Mouse (Mus musculus) adrenal gland, adult 18-20 months (tissue): ENCODE measurements around the gene Mcrip2. TPM values are rescaled to one million over a fixed set of nuclear protein-coding genes. Genes with fewer than 3 reads are reported as not detected.

Source experiments
- DNase-seq, 2 experiments: peaks; one replicate each; pipeline ENCODE4 v3.0.0; 2021 to 2022; ENCODE audit warnings: low spot score in 2 of 2
- long read RNA-seq, 2 experiments: library from polyadenylated mRNA; stranded (forward); transcript quantifications; one replicate each; pipeline ENCODE4 v2.0.0; 2021
- total RNA-seq, 2 experiments: library from RNA; stranded (reverse); gene quantifications; 1 replicate in 1 of 2; 2 replicates in 1 of 2; pipeline ENCODE4 v1.2.3; 2021

The Mcrip2 gene
- 100 to 1,000 TPM; 302 to 373 TPM for total RNA-seq
- long read RNA-seq, experiment 1, transcript Mcrip2-201 (5 exons, 842 nt) = major isoform, 45 of 93 reads
- long read RNA-seq, experiment 1, transcript Mcrip2-206 (6 exons, 945 nt) = minor isoform, 6 of 93 reads
- long read RNA-seq, experiment 1, partial matches to known transcripts = 24 of 93 reads
- long read RNA-seq, experiment 1, other reads (novel, unspliced or antisense) = 15 of 93 reads
- long read RNA-seq, experiment 2, transcript Mcrip2-201 (5 exons, 842 nt) = major isoform, 173 of 256 reads
- long read RNA-seq, experiment 2, transcript Mcrip2-206 (6 exons, 945 nt) = minor isoform, 6 of 256 reads
- long read RNA-seq, experiment 2, partial matches to known transcripts = 46 of 256 reads
- long read RNA-seq, experiment 2, other reads (novel, unspliced or antisense) = 24 of 256 reads

DNA sequence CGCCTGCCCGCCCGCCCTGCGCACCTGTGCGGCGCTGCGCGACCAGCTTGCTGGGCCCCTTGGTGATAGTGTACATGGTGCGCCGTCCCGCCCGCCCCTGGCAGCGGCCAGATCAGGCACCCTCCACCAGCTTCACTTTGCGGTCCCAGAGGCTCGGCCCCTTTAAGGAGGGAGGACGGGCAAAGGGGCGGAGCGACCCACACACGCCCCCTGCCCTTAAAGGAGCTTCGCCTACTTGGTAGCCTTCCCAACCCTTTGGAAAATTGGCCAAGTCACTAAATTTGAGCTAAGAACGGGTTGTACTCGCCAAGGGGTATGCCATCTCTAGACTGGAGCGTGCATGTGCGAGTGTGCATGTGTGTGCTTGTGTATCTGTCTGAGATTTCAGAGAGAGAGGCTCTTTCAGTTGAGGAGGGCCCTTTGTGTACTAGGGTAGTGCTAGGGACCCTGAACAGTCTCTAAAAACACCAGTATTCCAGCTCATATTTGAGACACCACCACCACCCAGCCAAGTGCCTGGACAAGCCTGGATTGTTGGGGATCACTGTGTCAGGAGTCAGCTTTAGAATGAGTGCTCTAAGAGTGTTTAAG is at the start of gene Mcrip2:
Gene Mcrip2 (minus strand): TSS at position 164 of the 591 bp plus-strand sequence.
- DNase-seq = peak; percentile 85

DNA sequence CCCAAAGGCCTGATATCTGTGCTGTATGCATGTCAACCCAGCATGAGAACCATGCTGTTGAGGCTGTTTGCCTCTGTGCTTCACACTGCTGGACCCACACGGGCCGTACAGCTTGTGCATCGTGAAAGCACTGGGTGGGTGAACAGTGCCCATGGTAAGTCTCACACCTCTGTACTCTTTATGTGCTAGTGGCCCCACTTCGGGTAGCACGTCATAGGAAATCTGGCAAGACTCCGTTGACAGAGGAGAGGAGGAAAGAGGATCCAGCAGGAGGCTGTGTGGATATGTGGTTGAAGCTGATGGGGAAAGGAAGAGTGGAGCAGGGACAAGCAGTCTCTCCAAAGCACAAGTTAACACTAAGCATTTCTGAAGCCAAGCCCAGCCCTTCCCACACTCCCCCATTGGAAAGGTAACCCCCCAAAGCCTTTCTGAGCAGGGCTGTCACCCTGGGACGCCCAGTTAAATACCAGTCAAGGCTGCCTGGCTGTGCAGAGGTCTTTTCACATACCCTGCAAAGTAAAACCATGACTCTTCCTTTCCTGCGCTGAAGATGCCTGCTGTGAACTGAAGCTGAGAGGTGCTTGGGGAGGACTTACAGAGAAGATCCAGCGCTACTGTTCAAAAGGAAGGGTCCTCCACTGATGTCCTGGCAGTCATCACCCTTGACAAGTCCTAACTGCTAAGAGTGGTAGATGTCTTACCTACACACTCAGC is 49.6 kb upstream of the Mcrip2 start:
- DNase-seq = no peak

DNA sequence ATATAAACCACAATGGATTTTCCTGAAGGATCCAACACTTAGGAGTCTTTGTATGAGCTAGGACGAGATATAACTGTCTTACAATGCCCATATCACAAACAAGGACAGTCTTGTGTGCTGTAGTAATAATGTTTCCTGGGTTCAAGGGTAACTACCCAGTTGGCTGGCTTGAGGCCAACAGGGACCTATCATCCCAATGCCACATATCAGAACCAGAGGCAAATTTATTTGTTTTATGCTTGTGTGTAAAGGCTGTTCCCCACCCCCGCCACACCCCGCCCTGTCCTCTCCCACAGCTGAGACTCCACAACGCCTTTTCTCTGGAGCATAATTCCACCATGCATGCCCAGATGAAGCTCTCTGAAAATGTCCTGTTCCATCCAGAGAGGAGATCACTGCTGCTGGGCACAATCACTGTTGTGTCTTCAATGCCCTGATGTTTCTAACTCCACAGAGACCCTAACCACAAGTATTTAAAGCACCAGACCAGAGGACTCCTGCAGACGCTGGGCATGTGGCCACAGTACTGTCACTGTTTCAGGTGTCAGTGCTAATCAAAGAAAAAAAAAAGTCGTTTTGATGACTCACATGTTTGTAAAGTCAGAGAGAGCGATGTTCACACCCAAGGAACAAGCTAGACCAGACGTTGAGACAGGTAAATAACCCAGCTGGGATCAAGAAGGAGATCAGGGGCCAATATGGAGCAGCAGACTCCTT is 48.5 kb upstream of the Mcrip2 start:
- peak in 1 of 2 experiments; percentile 65 for DNase-seq

DNA sequence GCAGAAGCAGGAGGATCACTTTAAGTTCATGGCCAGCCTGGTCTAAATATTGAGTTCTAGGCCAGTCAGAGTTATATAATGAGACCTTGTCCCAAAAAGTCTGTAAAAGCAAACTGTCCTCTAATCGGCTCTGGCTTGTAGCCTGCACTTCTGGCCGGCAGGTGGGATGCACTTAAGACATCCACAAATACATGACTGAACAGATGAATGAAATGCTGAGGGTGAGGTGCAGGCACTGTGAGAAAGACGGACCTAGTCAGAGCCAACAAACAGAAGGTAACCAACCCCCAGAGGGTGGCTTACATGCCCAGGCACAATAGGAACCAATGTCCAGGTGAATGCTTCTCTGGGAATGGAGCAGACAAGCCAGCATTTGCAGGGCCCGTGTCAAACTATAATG is 45.7 kb upstream of the Mcrip2 start:
- DNase-seq = no peak

DNA sequence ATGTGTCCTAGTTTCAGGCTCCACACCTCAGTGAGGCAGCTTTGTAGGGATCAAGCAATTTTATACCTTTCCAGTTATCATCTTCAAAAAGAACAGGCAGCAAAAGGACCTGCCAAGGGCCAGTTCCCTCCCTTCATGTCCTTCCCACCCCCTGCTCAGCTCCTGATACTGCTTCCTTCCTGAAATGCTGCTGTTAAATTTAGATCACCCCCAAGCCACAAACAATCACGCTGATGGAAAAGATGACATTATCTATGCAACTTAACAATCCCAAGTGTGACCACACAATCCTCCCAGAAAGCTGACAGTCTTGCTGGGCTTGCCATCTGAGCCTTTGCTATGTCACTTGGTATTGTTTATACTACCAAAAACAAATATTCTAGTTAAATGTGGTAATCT is 45.3 kb upstream of the Mcrip2 start:
- no peak for DNase-seq

DNA sequence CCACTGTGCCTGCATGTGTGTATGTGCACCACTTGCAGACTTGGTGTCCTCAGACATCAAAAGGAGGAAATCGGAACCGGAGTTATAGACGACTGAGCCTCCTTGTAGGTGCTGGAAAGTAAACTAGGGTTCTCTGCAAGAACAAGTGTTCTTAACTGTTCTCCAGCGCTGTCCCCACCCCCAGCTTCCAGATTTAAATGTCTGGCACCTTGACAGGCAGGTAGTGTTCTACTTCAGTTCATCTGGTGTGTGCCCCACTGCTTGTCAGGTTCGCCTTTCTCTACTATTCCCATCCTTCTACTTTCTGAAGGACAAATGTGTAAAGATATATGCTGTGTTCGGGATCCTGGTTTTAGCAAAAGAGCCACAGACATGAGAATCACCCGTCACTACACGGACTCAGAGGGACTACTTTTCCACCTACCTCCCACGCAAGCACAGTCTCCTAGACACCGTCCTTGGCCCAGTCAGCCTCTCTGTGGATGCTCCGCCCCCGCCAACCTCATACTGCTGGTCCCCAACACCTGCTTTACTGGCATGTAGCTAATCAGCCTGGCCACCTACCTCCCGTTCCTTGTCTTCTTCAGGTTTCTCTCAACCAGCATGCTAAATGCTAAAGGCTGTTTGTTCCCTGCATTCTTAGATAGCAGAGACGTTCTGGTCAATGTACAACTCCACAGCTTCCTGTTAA is 44.8 kb upstream of the Mcrip2 start:
- peak; percentile 46 to 52 for DNase-seq

DNA sequence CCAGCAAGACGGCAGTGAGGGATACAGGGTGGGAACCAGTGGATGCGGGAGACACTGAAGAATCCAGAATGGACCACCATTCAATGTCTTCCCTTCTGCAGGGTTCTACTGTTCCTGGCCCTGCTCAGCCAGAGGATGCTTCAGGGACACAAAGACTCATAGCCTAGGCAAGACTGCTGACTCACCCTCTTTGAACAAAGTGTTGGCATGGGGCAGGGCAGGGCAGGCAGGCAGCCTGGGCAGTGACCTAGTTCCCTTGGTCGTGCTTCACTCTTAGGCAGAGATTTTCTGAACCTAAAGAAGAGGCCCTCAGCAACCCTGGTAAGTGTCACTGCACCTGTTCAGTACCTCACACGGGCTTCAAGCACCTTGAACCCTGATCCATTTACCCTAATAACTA is 43.3 kb upstream of the Mcrip2 start:
- peak in 1 of 2 experiments; percentile 42 for DNase-seq

DNA sequence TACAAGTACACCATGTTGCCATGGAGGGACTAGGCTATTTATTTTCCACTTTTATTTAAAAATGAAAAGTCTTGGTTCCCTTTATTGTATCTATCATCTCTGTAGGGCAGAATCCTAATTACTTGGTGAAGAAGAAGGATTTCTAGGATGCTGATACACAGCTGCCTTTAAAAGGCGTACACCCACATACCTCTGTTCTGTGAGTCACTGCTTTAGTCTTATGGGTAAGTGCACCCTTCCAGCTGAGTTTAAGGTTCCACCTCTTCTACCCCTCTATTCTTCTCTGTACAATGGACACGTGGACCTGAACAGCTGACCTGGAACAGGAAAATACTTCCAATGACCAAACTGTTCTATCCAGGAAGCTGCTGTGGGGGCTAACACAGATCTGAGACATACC is 39.1 kb upstream of the Mcrip2 start:
- no peak for DNase-seq

DNA sequence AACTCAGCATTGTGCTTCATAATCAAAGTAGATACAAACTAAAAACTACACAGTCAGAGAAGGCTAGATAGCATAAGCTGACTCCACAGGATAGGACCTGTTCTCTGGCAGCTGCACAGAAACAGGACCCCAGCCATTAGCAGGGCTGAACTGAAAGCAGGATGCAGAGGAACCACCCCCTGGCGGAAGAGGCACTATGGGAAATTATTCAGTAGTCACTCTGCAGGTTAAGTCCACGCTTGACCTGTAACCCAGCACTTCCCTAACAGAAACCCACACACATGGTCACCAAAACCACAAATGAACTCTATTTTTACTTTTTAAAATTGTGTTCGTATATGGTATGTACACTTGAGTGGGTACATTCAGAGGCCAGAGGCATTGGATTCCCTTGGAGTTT is 34.5 kb upstream of the Mcrip2 start:
- DNase-seq = no peak

DNA sequence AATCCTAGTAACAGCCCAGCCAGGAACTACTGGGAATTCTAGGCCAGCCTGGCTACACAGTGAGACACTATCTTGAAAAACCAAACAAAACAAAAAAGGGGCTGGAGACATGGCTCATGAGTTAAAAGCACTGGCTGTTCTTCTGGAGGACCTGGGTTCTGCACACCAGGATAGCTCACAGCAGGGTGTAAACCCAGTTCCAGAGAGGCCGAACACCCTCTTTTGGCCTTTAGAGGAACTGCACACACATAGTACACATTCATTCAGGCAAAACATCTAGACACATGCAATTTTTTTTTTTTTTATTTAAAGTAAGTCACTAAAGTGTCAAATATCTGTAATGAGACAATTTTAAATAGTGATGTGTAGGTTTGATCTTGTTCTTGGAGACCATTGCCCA is 31.6 kb upstream of the Mcrip2 start:
- no peak for DNase-seq

DNA sequence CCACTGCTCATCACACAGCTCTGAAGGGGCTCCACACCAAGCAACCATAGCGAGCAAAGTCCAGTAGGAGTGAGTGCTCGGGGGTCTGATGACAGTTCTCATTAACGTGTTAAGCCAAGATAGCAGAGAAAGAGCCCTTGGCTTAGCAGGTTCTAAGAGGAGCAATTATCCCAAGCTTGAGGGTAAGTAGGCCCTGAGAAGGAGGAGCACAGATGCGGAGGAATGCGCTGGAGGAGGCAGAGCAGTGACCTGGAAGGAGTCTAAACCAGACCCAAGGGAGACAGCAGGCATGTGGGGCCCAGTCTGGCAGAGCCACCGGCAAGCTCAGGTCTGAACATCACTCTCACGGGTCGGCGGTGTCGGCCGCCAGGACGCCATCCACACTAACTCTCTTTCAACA is 27.3 kb upstream of the Mcrip2 start:
- no peak for DNase-seq

DNA sequence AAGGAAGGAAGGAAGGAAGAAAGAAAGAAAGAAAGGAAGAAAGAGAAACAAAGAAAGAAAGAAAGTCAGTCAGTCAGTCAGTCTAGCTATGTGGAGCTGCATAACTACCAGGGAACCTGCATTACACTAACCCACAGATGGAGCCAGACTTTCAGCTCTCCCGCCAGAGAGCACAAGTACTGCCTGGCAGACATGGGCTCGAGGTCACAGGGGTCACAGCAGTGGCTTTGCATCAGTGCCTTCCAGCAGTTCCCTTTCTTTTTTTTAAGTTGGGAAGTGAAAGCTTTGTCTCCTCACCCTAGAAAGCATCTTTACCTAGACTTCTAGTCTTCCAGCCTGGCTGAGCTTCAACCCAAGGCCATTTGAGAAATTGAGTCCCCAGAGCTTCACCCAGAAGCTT is 26.9 kb upstream of the Mcrip2 start:
- no peak for DNase-seq

DNA sequence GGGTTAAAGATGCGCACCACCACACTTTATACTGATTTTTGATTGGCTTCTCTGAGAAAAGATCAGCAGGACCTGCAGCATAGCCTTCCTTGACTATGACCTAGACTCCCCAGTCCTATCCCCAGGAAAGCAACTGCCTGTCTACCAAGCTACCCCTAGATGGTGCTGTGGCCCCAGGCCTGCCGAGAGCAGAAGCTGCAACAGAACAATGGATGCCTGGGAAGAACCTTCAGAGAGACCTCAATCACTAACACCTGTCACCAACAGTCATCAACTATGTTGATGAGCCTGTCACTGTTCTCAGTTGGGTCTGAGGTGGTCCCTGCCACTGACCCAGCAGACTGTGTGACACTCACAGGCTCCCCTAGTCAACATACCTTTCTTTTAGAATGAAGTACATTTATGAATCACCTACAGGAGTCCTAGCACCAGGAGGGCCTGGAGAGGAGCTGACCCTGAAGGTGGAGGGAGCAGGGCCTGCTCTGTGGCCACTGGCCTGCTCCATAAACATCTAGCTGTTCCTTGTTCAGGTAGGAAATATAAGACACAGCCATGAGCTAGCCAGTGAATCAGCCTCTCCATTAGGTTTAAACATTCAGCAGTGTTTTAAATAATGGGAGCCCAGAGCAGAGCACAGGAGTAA is 25.5 kb upstream of the Mcrip2 start:
- peak; percentile 65 to 70 for DNase-seq

DNA sequence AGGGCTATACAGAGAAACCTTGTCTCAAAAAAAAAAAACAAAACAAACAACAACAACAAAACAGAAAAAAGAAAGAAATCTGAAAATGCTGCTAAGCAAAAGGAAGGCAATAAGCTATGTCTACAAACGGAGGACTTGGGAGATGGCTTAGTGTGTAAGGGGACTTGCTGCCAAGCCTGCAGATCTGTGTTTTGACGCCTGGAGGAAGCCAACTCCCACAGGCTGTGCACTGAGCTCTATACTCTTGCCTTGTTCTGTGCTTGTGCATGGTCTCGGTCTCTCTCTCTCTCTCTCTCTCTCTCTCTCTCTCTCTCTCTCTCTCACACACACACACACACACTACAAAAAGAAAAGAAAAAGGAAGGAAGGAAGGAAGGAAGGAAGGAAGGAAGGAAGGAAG is 20.3 kb upstream of the Mcrip2 start:
- DNase-seq = no peak

DNA sequence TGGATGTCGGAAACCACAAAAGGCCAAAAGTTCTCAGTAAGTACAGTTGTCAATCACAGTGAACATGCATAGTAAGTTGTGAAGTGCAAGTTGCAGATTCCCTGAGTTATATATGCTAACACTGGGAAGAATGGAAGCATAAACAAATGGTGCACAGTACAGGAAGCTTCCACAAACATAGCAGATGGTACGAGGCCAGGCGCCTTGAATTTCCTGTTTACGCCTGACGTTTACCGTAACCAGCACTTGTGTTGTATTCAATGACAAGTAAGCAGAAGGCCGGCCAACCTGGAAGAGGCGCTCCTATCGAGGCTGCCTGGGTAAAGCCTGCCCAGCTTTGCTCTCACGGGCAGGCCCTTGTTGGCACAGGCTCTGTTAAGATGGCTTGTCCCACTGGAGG is 18.9 kb upstream of the Mcrip2 start:
- DNase-seq = no peak

DNA sequence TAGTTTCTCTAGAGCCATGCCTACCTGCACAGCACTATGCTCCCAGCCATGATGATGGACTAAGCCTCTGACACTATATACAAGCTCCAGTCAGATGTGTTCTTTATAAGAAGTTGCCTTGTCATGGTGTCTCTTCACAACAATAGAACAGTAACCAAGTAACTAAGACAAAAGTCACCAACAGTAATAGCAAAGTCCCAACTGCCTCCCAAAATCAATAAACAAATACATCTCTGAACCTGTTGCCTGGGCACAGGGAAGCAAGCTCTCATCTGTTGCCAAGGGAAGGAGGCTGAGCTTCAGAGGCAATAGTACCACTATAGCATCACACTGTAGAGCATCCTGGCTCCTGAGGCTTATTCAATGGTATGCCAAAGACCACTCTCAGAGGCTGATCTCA is 18.2 kb upstream of the Mcrip2 start:
- DNase-seq = no peak

DNA sequence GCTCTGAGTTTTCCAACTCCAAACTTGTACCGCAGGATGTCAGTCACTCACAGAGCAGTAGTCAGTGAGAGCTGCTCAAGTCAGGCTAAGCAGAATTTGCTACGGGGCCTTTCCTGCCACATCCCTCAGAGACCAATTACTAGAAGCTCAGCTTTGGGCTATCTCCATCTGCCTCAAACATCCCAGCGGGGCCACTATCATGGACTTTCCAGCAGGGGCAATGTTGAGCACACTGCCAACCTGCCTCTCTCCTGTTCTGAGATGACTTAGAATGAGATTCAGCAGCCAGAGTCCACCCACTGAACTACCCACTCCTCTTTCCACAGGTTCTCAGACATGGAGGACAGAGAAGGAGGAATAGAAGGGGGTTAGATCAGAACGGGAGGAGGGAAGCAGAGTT is 17.1 kb upstream of the Mcrip2 start:
- DNase-seq = no peak

DNA sequence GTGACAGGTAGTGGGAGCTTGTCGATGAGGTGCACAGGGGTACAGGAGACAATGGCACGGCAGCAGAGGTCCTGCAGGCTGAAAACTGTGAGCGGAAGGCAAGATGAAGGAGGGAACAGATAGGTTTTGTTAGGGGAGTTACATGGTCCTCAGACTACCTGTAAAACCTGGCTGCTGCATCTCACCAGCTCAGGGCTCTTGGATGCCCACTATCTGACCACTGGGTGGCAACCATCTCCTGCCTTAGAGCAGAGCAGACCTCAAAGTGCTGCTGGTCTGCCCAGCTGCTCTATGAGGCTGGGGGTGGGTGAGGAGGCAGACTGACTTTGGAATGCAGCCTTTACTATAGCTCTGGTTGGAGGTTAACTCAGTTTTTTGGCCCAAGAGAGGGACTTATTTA is 15.3 kb upstream of the Mcrip2 start:
- no peak for DNase-seq

DNA sequence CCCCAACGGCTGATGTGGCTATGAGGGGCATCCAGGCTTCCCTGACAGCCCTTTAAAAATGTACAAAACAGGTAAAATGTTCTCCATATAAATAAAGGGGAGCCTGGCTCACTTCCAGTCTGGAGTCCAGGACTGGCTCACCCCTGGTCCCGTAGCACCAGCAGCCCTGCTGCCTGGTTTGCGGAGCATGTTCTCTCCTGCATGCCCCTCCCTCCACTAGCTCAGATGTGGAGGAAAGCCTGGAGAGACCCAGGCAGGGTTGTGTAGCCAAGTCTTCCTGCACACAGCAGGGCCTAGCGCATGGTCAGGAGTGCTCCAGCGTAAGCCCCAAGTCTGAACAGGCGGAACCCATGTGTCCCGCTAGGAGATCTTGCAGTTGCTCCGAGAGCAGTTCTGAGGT is 14.7 kb upstream of the Mcrip2 start:
- DNase-seq = no peak

DNA sequence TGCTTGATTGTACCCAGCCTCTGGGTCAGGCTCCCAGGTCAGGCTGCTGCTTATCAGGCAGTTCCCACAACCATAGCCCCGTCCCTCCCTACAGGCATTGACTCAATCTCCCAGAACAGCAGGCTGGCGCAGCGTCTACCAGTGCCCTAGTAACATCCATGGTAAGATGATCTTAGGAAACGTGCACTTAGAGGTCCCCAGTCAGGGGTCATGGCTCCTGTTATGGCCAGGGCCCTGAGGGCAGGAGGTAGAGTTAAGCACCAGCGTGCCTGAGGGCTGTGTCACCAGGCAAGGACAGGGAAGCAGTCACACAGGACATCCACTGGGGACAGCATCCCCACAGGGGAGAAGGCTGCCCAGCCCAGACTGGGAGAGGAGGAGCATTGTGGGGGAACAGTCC is 13.7 kb upstream of the Mcrip2 start:
- no peak for DNase-seq

DNA sequence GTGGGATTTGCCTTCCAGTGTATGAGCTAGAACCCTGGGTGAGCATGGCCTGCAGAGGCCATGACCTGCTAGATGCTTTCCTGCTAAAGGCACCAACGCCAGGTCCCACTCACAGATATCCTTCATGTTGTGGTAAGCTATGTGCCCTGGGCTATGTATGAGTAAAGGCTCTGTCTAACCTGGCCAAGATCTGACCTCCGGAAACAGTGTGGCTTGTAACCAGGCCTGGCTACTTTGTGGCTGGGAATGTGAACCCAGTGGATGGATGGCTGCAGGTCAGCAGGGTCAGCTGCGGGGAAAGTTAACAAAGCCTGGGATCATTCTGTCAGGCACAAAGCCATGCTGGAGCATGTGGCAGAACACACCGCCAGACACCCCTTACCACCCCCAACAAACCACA is 13.1 kb upstream of the Mcrip2 start:
- no peak for DNase-seq
